Mouse (Mus musculus): Measurements from ENCODE around the gene Rph3a. TPM values are rescaled to one million over a fixed set of nuclear protein-coding genes. Genes with fewer than 3 reads are reported as not detected.

Rph3a gene
- polyA plus RNA-seq, 2 experiments: 0.10 TPM; not detected in 1

GRCm38 (mm10) chr5:120953974-120954373, 55.9 kb downstream of the Rph3a start:
- Histone ChIP-seq H3K27me3 (ENCODE audit: control insufficient read depth, insufficient read depth, low read length) (no peaks in the 10 kb centered on the region), H3K9me3 (ENCODE audit: control insufficient read depth, low read length) (no peaks in the 10 kb centered on the region), H3K4me2 (replicated peaks; ENCODE audit: low read depth, low read length, severe bottlenecking) (no peak overlapping the region), H3K4me1 (ENCODE audit: control insufficient read depth, insufficient read depth, low read length) (no peaks in the 10 kb centered on the region), H3K4me3 (replicated peaks; ENCODE audit: low read length) (no peak overlapping the region), H3K9ac (ENCODE audit: low read depth, low read length, severe bottlenecking) (no peak overlapping the region), H3K27ac (replicated peaks; ENCODE audit: low read depth, low read length) (no peak overlapping the region), H3K36me3 (ENCODE audit: control insufficient read depth, insufficient read depth, low read length) (no peaks in the 10 kb centered on the region)
- TF ChIP-seq POLR2A (IDR thresholded peaks at IDR 0.05; ENCODE audit: borderline replicate concordance, extremely low read depth, insufficient read depth, insufficient read length): no peak
- WGBS: 21% methylated on average over 5 of the region's 5 CpGs
- ATAC-seq (ENCODE audit: low FRiP score, low read depth): no peak
- no peak for DNase-seq (ENCODE audit: low spot score)

GRCm38 (mm10) chr5:120952242-120952770, 57.6 kb downstream of the Rph3a start:
- Histone ChIP-seq H3K4me2 (replicated peaks; ENCODE audit: low read depth, low read length, severe bottlenecking) (no peak overlapping the region), H3K27me3 (ENCODE audit: control insufficient read depth, insufficient read depth, low read length) (no peaks in the 10 kb centered on the region), H3K9ac (ENCODE audit: low read depth, low read length, severe bottlenecking) (no peak overlapping the region), H3K4me3 (replicated peaks; ENCODE audit: low read length) (no peak overlapping the region), H3K36me3 (ENCODE audit: control insufficient read depth, insufficient read depth, low read length) (no peaks in the 10 kb centered on the region), H3K27ac (replicated peaks; ENCODE audit: low read depth, low read length) (no peak overlapping the region), H3K9me3 (ENCODE audit: control insufficient read depth, low read length) (no peaks in the 10 kb centered on the region), H3K4me1 (ENCODE audit: control insufficient read depth, insufficient read depth, low read length) (no peaks in the 10 kb centered on the region)
- DNase-seq (ENCODE audit: low spot score) (no peak), ATAC-seq (ENCODE audit: low FRiP score, low read depth) (no peak)
- WGBS: 62% methylated on average over 10 of the region's 10 CpGs
- no peak for TF ChIP-seq POLR2A (IDR thresholded peaks at IDR 0.05; ENCODE audit: borderline replicate concordance, extremely low read depth, insufficient read depth, insufficient read length)

GRCm38 (mm10) chr5:120942076-120942475, 67.8 kb downstream of the Rph3a start:
- no peak for TF ChIP-seq POLR2A (IDR thresholded peaks at IDR 0.05; ENCODE audit: borderline replicate concordance, extremely low read depth, insufficient read depth, insufficient read length)
- Histone ChIP-seq H3K4me3 (replicated peaks; ENCODE audit: low read length) (no peak overlapping the region), H3K9me3 (ENCODE audit: control insufficient read depth, low read length) (no peaks in the 10 kb centered on the region), H3K36me3 (ENCODE audit: control insufficient read depth, insufficient read depth, low read length) (no peaks in the 10 kb centered on the region), H3K9ac (ENCODE audit: low read depth, low read length, severe bottlenecking) (no peak overlapping the region), H3K27ac (replicated peaks; ENCODE audit: low read depth, low read length) (no peak overlapping the region), H3K4me2 (replicated peaks; ENCODE audit: low read depth, low read length, severe bottlenecking) (no peak overlapping the region), H3K4me1 (ENCODE audit: control insufficient read depth, insufficient read depth, low read length) (no peaks in the 10 kb centered on the region), H3K27me3 (ENCODE audit: control insufficient read depth, insufficient read depth, low read length) (no peaks in the 10 kb centered on the region)
- no peak for ATAC-seq (ENCODE audit: low FRiP score, low read depth)
- WGBS: 55% methylated on average over 9 of the region's 10 CpGs
- DNase-seq (ENCODE audit: low spot score): no peak

DNA sequence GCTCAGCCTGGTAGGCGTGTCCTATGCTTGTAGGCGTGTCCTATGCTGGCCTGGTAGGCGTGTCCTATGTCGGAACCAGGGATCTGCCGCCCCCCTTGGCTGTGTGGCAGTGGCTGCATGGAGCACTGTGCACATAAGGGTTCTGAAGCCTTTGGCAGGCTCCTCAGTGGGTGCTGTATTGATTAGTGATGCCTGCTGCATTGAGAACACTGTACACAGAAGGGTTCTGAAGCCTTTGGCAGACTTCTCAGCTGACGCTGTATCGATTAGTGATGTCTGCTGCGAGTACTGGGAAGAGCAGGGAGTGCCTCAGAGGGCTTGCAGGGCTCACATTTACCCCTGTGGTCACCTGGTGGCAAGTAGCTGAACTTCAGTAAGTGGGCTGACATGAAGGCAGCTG, 71.3 kb downstream of the Rph3a start:
- Histone ChIP-seq H3K36me3 (ENCODE audit: control insufficient read depth, insufficient read depth, low read length) (no peaks in the 10 kb centered on the region), H3K9ac (ENCODE audit: low read depth, low read length, severe bottlenecking) (no peak overlapping the region), H3K27me3 (ENCODE audit: control insufficient read depth, insufficient read depth, low read length) (no peaks in the 10 kb centered on the region), H3K4me1 (ENCODE audit: control insufficient read depth, insufficient read depth, low read length) (no peaks in the 10 kb centered on the region), H3K9me3 (ENCODE audit: control insufficient read depth, low read length) (no peaks in the 10 kb centered on the region), H3K4me3 (replicated peaks; ENCODE audit: low read length) (no peak overlapping the region), H3K4me2 (replicated peaks; ENCODE audit: low read depth, low read length, severe bottlenecking) (no peak overlapping the region), H3K27ac (replicated peaks; ENCODE audit: low read depth, low read length) (no peak overlapping the region)
- TF ChIP-seq POLR2A (IDR thresholded peaks at IDR 0.05; ENCODE audit: borderline replicate concordance, extremely low read depth, insufficient read depth, insufficient read length): no peak
- WGBS: 48% methylated on average over 8 of the region's 8 CpGs
- ATAC-seq (ENCODE audit: low FRiP score, low read depth) (no peak), DNase-seq (ENCODE audit: low spot score) (no peak)

GRCm38 (mm10) chr5:120937841-120938240, 72.1 kb downstream of the Rph3a start:
- no peak overlapping the region for H3K4me3 ChIP-seq (replicated peaks; ENCODE audit: low read length)
- H3K9ac ChIP-seq (ENCODE audit: low read depth, low read length, severe bottlenecking): no peak overlapping the region
- H3K4me1 ChIP-seq (ENCODE audit: control insufficient read depth, insufficient read depth, low read length): no peaks in the 10 kb centered on the region
- H3K36me3 ChIP-seq (ENCODE audit: control insufficient read depth, insufficient read depth, low read length): no peaks in the 10 kb centered on the region
- no peaks in the 10 kb centered on the region for H3K27me3 ChIP-seq (ENCODE audit: control insufficient read depth, insufficient read depth, low read length)
- no peak for DNase-seq (ENCODE audit: low spot score)
- H3K4me2 ChIP-seq (replicated peaks; ENCODE audit: low read depth, low read length, severe bottlenecking): no peak overlapping the region
- WGBS: 71% methylated on average over 4 of the region's 4 CpGs
- H3K9me3 ChIP-seq (ENCODE audit: control insufficient read depth, low read length): no peaks in the 10 kb centered on the region
- H3K27ac ChIP-seq (replicated peaks; ENCODE audit: low read depth, low read length): no peak overlapping the region
- TF ChIP-seq POLR2A (IDR thresholded peaks at IDR 0.05; ENCODE audit: borderline replicate concordance, extremely low read depth, insufficient read depth, insufficient read length): no peak
- ATAC-seq (ENCODE audit: low FRiP score, low read depth): no peak

DNA sequence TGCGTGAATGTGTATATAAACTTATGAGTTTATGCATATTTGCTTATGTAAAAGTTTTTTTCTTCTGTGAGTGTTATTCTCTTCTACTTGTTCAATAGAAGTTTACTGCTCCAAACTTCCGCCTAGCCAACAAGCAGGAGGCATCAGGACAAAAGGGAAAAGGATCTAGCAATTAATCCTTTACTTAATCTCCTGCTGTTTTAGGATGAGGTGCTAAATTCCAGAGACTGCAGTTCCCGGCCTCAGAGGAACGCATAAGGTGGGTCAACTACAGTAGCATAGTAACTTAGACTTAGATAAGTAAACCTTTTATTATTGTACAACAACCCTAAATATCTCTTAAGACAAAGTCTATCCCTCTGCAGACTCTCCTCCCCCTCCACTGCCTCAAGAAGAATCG, 75.9 kb downstream of the Rph3a start:
- Histone ChIP-seq H3K9ac (ENCODE audit: low read depth, low read length, severe bottlenecking) (no peak overlapping the region), H3K4me1 (ENCODE audit: control insufficient read depth, insufficient read depth, low read length) (no peaks in the 10 kb centered on the region), H3K27ac (replicated peaks; ENCODE audit: low read depth, low read length) (no peak overlapping the region), H3K27me3 (ENCODE audit: control insufficient read depth, insufficient read depth, low read length) (no peaks in the 10 kb centered on the region), H3K4me3 (replicated peaks; ENCODE audit: low read length) (no peak overlapping the region), H3K9me3 (ENCODE audit: control insufficient read depth, low read length) (no peaks in the 10 kb centered on the region), H3K4me2 (replicated peaks; ENCODE audit: low read depth, low read length, severe bottlenecking) (no peak overlapping the region), H3K36me3 (ENCODE audit: control insufficient read depth, insufficient read depth, low read length) (no peaks in the 10 kb centered on the region)
- ATAC-seq (ENCODE audit: low FRiP score, low read depth) (no peak), DNase-seq (ENCODE audit: low spot score) (no peak)
- TF ChIP-seq POLR2A (IDR thresholded peaks at IDR 0.05; ENCODE audit: borderline replicate concordance, extremely low read depth, insufficient read depth, insufficient read length): no peak
- 9% methylated on average over 5 of the region's 5 CpGs for WGBS
